Mouse (Mus musculus): ENCODE results near the gene Ptpn9.
A peak's percentile ranks its signal among the peaks of the same experiment; 100 is the strongest.
"Not testable (repeated sequence)": the region's sequence is repeated elsewhere in the genome, so short reads cannot be mapped to it uniquely, and the experiment has no call there.

Gene Ptpn9

DNA sequence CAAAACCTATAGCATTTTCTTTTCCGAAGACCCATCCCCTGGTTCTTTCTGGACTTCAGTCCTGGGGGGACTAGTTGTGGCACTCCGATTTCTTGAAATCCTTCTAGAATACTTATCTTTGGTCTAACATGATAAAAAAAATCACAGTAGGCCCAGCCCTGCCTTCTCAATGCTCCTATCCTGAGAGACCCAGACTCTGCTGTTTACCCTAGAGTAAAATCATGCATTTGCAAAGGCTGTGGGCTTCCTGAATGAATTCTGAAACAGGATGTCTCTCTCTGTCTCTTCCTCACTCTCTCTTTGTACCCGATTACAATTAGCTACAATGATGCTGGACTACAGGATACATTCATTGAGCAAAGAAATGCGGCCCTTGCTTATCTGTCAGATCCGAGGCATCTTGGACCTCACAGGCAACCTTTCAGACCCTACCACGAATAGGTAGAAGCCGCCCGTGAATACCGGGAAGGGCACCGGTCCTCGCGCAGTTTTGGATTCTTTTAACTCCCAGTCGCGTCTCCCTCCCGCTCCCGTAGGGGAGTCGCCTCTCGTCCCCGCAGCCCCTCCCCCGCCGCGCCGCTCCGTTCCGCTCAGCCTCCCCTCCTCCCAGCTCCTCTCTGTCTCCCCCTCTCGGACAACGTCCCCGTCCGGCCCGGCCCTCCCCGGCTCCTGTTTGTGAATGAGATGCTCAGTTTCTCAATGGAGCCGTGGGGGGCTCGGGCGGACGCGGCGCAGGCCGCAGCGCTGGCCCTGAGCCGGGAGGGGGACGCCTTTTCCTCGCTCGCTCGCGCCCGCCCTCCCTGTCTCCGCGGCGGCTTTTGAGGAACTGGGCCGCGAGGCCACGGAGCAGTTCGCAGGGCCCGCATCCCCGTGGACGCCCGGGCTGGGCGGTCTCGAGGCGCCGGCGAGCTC is at the start of gene Ptpn9:
Gene Ptpn9, plus strand, starts transcription at position 638 of the 912 bp plus-strand sequence.
- DNase-seq = peak; percentile 68 to 69

DNA sequence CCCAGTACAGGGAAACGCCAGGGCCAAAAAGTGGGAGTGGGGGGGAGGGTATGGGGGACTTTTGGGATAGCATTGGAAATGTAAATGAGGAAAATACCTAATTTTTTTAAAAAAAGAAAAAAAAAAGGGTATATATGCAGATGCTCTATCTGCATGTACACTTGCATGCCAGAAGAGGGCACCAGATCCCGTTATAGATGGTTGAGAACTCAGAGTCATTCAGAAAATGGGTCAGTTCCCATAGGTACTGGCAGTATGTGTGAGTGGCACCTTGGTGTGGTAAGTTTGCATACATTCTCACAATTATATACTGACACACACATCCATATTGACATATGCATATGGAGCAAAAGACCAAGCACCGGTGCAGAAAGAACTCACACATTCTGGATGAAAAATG is 47.2 kb upstream of the Ptpn9 start:
- DNase-seq = not testable (repeated sequence)

DNA sequence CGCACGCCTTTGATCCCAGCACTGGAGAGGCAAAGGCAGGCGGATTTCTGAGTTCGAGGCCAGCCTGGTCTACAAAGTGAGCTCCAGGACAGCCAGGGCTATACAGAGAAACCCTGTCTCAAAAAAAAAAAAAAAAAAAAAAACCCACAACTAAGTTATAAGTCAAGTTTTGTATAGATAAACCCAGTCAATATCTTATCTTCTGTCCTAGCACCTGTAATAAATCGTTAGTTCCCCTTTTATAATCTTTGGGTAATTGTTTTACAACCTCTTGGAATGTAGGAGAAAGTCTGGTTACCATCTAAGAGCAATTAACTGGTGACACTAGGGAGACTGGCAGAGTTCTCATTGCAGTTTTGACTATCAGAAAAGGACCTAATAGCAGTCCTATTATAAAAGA is 46.0 kb upstream of the Ptpn9 start:
- not testable (repeated sequence) for DNase-seq

DNA sequence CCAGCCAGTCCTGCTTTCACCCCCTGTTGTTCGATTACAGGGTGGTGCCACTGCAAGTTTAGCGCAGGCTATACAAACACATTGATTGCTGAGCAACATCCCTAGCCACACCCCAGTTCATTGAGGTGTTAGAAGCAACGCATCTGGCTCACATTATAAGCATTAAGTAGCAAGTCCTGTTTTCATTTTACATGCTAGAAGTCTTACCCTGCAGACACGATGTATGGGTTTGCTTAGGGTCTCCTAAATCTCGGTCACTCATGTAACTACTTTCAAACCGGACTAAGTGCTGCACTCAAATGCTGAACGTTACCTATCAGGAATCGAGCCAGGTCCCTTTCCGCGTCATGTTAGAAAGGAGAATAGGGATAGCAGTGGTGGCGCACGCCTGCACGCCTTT is 45.0 kb upstream of the Ptpn9 start:
- no peak for DNase-seq

DNA sequence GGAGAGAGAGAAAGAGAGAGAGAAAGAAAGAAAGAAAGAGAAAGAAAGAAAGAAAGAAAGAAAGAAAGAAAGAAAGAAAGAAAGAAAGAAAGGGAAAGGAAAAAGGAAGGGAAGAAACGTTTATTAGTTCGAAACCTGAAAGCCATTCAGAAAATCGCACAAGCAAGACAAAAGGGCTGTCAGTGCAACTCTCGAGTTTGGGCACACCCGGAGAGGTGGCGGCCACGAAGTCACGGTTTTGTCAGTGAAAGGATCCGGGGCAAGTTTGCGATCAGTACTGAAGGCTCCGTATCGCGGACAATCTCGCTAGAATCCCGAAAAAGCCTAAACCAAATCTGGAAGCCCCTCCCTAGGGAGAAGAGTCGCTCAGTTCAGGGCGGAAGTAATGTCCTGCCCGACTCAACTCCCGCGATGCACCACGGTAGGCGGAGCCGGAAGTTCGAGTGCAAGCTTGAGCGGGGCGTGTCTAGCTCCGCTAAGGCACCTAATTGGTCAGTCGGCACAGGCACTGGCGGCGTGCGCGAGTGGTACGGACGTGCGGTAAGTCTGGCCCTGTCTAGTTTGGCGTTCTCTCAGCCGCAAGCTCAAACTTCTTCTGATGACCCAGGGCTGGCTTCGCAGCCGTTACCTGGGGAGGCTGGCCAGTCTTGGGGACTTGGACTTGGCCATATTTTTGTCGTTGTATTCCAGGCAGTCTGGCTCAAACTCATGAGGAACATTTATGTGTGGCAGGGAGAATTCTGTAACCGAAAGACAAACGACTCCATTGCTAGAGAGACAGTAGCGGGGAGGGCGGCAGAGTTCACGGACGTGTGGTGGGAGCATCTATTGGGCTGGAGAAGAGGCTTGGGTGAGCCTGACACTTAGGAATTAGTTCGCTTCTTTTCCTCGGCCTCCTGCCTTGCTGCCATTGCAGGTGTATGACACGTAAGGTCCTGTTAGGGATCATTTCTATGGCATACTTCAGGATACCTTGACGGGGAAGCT is 44.0 kb upstream of the Ptpn9 start, which contains the start of gene Snupn:
Gene Snupn, plus strand, starts transcription at position 465 of the 987 bp plus-strand sequence.
- peak; percentile 96 to 97 for DNase-seq

DNA sequence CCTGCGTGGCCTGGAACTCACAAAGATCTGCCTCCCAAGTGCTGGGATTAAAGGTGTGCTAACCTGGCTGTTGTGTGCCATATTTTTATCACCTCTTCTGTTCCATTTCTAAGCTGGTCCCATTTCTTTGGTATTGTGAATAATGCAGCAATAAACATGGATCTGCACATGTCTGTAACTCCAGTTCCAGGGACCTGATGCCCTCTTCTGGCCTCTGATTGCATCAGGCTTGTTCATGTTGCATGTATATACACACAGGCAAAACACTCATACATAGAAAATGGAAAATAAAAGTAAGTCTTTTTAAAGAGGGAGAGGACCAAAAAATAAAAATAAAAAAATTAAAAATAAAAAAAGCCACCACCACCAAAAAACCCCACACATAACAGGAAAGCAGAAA is 41.2 kb upstream of the Ptpn9 start:
- no peak for DNase-seq

DNA sequence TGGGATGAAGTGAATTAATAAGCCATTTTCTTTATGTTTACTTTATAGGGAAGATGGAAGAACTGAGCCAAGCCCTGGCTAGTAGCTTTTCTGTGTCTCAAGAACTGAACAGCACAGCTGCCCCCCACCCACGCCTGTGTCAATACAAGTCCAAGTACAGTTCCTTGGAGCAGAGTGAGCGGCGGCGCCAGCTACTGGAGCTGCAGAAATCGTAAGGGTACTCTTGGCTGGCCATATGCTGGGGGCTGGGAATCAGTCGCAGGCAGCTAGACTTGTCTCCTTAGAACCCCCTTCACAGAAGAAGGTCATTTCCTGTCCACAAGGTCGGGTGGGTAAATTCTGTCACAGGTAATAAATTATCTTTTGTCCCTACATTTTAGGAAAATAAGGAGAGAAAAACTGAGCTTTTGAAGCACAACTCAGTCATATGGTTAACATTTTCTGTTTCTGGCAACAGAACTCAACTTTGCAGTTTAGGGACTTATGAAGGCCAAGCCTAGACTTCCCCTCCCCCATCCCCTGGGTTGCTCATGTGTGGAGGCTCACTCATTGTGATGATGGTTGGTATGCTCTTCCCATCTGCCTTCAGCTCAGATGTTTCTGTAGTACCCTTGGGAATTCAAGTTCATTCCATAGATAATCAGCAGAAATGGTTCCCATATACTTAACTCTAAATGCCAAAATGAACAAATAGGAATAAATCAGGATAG is 37.6 kb upstream of the Ptpn9 start:
- no peak for DNase-seq

DNA sequence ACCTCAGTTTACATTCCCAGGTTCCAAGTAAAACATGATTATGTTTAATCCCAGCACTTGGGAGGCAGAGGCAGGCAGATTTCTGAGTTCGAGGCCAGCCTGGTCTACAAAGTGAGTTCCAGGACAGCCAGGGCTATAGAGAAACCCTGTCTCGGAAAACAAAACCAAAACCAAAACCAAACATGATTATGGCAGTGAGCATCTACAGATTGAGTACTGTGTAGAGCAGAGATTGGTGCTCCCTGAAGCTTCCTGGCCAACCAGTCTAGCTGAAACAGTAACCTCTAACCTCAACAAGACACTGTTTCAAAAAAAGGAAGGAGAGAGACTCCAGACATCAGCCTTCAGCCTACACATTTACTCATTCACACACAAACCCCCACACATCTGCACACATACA is 36.0 kb upstream of the Ptpn9 start:
- no peak for DNase-seq

DNA sequence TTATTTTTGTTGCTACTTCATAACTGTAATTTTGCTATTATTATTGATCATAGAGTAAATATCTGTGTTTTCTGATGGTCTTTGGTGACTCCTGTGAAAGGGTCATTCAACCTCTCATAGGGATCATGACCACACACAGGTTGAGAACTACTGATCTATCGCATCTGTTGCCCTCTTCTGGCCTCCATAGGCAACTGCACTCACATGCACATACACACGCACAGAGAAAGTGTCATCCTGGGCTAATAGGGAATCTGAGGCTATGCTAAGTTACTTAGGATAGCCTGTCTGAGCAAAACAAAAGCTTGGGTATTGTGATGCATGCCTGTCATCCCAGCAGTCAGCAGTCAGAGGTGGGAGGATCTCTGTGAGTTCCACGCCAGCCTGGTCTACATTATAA is 33.1 kb upstream of the Ptpn9 start:
- no peak for DNase-seq

DNA sequence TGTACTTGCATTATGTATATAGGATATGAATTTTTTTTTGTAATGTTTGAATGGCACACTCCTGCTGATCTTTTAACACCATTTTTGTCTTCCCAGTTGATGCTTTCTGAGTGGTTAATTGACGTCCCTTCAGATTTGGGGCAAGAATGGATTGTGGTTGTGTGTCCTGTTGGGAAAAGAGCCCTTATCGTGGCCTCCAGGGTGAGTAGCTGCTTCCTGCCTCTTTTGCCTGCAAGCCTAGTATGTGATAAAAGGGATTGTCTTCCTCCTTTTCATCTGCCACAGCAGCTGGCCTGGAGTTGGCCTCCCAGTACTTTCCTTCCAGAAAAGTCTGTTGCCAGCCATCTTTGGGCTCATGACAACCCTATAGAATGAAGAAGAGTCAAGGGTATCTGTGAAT is 24.6 kb upstream of the Ptpn9 start:
- DNase-seq = no peak

DNA sequence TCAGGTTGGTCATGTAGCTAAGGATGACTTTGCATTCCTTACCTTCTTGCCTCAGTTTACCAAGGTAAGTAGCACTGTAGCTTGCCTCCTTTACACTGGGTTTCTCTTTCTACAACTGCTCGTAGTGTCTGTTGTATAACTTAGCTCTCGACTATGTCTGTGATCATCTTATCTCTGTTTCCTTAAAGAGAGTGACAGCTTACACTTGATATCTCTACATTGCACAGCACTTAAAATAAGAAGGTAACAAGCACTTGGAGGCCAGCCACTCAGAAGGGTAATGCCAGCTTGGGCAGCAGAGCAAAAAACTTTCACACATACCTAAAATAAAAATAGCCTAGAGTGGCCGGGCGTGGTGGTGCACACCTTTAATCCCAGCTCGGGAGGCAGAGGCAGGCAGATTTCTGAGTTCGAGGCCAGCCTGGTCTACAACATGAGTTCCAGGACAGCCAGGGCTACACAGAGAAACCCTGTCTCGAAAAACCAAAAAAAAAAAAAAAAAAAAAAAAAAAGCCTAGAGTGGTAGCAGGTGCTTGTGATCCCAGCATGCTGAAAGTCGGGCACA is 20.7 kb upstream of the Ptpn9 start:
- no peak for DNase-seq

DNA sequence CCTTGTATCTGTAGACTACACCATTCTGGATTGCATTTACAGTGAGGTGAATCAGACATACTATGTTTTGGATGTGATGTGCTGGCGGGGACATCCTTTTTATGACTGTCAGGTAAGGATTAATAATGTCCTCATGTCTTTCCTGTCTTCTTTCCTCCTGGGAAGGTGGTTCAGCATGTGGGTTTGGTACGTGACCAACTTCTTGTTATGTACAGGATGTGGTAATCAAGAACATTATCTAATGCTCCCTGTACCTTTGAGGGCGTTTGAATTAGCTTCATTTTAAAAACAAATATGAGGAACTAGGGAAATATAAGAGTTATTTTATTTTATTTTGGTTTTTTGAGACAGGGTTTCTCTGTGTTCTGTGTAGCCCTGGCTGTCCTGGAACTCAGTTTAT is 19.5 kb upstream of the Ptpn9 start:
- no peak for DNase-seq

DNA sequence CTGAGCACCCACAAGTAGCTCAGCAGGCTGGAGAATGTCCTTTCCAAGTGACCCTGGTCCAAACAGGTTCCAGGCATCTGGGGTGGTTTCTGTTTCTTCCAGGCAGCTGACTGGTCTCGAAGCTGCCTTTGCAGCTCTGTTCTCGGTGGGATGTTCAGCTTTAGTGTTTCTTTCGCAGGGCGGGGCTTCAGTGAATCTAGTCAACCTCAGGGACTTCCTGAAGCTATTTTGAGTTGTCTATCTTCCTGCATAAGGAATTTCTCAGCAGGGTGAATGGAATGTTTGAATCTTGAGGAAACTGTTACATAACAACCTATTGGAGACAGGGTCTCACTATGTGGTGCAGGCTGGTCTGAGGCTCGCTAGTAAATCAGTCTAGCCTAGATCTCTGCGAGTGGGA is 14.5 kb upstream of the Ptpn9 start:
- DNase-seq = no peak

DNA sequence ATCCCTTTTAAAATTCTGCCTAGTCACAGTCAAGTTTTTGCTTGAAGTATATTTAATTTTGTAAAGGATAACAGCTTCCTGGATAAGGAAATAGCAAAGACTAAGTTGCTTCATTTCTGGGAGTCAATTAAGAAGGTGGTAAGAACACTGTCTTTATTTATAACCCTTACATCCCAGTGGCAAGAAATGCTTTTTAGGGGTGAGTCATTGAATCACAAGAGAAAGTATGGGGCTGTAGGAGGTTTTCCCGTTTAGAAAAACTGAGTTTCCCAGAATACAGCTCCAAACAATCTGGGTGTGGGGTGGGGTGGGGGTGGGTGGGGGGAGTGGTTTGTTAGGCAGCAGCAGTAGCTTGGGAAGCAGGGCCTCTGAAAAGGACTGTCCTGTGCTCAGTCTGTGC is 13.2 kb upstream of the Ptpn9 start:
- no peak for DNase-seq

DNA sequence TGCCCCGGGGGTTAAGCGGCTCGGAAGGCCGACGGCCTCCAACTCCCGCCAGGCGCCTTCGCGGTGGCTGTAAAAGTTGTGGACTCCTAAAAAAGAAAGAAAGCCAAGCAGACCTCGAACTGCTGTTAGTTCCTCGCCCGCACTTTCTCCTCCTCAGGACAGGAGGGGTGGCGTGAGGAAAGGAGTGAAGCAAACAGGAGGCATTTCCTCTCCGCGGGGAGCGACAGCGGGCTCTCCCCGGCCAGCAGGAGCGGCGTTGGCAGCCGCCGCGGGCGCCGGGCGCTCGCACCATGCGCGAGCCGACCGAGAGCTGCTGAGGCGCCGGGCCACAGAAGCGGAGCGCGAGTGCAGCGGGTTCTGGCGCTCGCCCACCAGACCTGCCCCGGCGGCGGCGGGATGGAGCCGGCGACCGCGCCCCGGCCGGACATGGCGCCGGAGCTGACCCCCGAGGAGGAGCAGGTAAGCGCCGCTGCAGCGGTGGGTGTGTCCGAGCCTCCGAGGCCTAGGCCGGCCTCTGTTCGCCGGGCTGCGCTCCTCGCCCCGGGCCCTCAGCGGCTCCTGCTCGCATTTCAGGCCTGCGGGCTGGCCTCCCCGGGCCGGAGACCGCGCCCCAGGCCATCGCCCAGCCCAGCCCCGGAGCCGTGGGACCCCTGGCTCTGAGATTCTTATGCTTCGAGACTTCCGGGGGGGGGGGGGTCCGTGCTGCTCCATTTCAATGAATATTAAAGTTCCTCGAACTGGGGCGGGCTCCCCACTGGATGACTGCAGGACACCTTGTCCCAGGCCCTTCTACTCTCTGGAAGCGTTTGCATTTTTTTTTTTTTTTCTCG is 690 bp downstream of the Ptpn9 start:
- DNase-seq = peak; percentile 21 to 29

DNA sequence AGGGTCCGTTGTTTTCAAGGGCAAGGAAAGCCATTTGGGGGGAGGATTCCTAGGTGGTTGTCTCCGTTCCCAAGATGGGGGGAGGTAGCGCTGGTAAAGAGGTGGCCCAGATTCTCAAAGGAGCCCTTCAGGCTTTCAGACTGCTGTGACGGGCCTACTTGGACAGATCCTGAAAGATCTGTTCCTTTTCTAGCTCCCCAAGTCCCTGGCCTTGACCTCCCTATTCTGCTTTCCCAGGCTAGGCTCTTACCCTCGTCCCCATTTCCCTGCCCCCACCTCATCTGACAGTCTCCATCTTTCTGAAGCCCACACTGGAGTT is 1.3 kb downstream of the Ptpn9 start:
- DNase-seq = no peak

DNA sequence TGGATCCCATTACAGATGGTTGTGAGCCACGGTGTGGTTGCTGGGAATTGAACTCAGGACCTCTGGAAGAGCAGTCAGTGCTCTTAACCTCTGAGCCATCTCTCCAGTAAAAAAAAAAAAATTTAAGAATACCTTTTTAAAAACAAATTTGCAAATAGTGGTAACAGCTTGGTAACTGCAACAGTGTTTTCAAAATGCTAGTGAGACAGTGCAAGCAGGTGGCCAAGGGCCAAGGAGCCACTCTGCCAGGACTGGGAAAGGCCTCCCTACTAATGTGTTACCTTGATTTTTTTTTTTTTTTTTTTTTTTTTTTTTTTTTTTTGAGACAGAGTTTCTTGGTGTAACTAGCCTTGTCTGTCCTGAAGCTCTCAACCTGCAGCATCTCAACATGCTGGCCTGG is 2.5 kb downstream of the Ptpn9 start:
- DNase-seq = not testable (repeated sequence)

DNA sequence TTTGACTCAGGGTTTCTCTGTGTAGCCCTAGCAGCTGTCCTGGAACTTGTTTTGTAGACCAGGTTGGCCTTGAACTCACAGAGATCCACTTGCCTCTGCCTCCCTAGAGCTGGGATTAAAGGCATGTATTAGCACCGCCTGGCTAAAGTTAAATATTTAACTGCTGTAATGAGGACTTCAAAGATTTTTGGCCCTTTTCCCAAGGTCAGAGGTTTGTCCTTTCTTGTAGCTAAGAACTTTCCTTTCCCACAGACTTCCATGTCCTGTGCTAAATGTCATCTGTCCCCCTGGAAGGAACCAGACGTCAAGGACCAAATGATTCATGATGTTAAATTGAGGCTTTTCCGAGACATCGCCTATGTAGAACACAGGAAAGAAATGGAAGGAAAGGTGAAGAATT is 8.3 kb downstream of the Ptpn9 start:
- DNase-seq = no peak

DNA sequence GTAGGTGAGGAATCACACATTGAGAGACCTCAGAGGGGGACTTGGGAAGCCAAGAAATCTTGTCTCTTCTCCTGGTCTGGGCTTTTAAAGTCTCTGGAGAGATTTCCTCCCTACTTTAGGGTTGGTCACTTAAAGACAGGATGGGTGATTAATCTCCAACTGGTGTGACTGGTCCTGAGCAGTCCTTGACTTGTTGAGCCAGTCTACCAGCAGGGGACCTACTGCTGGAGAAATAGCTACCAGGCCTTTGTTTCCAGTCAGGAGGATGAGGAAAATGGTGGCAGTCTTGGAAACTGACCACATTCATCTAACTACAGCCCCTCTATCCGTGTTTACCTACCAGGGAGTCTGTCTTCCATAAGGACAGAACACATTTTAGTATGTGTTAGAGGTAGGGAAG is 17.7 kb downstream of the Ptpn9 start:
- DNase-seq = no peak

DNA sequence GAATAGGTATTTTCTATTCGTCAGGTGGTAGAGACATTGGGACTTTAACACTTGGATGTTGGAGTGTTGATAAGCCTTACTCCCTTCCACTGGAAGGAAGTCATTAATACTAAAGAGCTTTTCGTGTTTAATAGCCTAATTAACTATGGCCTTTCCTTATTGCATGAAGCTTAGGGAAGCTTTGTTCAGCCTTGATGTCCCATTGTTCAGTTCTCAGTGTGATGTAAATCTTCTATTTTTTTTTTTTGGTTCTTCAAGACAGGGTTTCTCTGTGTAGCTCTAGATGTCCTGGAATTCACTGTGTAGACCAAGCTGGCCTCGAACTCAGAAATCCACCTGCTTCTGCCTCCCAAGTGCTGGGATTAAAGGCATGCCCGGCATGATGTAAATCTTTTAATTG is 18.2 kb downstream of the Ptpn9 start:
- DNase-seq = no peak

DNA sequence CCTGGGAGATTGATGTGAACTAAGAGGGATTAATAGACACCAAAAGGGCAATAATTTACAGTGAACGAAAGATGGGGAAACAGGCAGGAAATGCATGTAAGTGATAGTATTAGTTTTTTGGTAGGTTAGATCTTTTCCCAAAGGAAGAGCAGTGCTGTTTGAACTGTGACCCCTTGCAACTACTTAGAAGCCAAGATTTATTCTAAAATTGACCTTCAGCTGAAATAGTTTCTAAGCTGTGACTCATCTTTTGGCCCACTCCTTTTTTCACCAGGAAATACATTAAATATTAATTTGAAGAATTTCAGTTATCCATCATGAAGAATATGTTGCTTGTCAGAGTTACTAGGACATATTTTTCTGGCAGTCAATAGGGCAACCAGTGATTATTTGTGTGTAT is 19.0 kb downstream of the Ptpn9 start:
- DNase-seq = no peak

DNA sequence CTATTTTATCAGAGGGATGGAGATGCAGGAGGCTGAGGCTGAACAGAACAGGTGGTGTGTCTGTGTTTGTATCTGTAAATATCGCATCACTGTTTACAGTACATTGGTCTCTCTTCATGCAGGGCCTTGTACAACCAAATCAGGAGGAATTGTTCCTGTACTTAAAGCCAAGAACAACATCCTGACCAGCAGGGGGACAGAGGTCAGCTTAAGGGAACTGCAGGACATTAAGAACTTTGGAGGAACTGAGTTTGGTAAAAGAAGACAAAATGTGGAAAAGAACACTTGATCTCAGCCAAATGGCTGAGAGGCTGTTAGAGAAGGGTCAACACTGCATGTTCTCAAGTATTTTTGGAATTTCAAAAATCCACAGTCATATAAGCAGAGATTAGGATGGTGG is 20.0 kb downstream of the Ptpn9 start:
- DNase-seq = no peak

Data from thymus, adult 18-20 months (tissue).